Mouse (Mus musculus) myocyte (in vitro differentiated cells): ENCODE results near the gene Dnajb11. TPM values are rescaled to one million over a fixed set of nuclear protein-coding genes. Genes with fewer than 3 reads are reported as not detected.

ENCODE experiments used
- H3K27me3 ChIP-seq: one replicate; pipeline ENCODE4 v1.6.1; 2011; ENCODE audit not compliant: control insufficient read depth, insufficient read depth, insufficient read length
- H3K36me3 ChIP-seq: one replicate; pipeline ENCODE4 v1.6.1; 2011; ENCODE audit not compliant: control insufficient read depth, insufficient read depth
- H3K4me2 ChIP-seq: one replicate; pipeline ENCODE4 v1.6.1; 2011; ENCODE audit warnings: low read depth, control low read depth
- H3K4me3 ChIP-seq: one replicate; pipeline ENCODE4 v1.5.1; 2011; ENCODE audit warnings: mild to moderate bottlenecking, control low read depth, moderate library complexity
- H3K79me2 ChIP-seq: one replicate; pipeline ENCODE4 v1.6.1; 2011; ENCODE audit not compliant: control insufficient read depth, insufficient read depth
- H3ac ChIP-seq: one replicate; pipeline ENCODE4 v1.6.1; 2011; ENCODE audit not compliant: control insufficient read depth, insufficient read length
- CEBPB ChIP-seq: IDR thresholded peaks from 2 replicates; pipeline ENCODE4 v1.6.1; 2011; ENCODE audit warnings: mild to moderate bottlenecking, moderate library complexity; ENCODE audit not compliant: poor library complexity, insufficient read depth, severe bottlenecking
- E2F4 ChIP-seq: IDR thresholded peaks from one replicate; pipeline ENCODE4 v1.6.1; 2011; ENCODE audit warnings: mild to moderate bottlenecking, control low read depth, moderate library complexity; ENCODE audit not compliant: insufficient read depth
- MAX ChIP-seq: IDR thresholded peaks from one replicate; pipeline ENCODE4 v1.6.1; 2011; ENCODE audit warnings: low read depth, mild to moderate bottlenecking, control low read depth
- MYOD1 ChIP-seq, 3 experiments: IDR thresholded peaks; one replicate each; pipeline ENCODE4 v1.6.1; 2011; ENCODE audit warnings: control low read depth in 2 of 3, low read depth in 2 of 3, mild to moderate bottlenecking in 2 of 3, moderate library complexity in 1 of 3; ENCODE audit not compliant: insufficient read length in 2 of 3, control insufficient read depth in 1 of 3
- MYOG ChIP-seq, 3 experiments: IDR thresholded peaks; one replicate each; pipeline ENCODE4 v1.6.1; 2011; ENCODE audit warnings: control low read depth in 2 of 3, low read depth in 2 of 3, mild to moderate bottlenecking in 2 of 3; ENCODE audit not compliant: insufficient read length in 2 of 3, control insufficient read depth in 1 of 3, insufficient read depth in 1 of 3
- POLR2A ChIP-seq: IDR thresholded peaks from one replicate; pipeline ENCODE4 v1.6.1; 2011; ENCODE audit warnings: low read depth, mild to moderate bottlenecking, control low read depth, moderate library complexity; ENCODE audit not compliant: insufficient read length
- POLR2AphosphoS2 ChIP-seq: IDR thresholded peaks from one replicate; pipeline ENCODE4 v1.6.1; 2011; ENCODE audit warnings: low read depth, control low read depth; ENCODE audit not compliant: insufficient read length
- REST ChIP-seq: IDR thresholded peaks from one replicate; pipeline ENCODE4 v1.6.1; 2011; ENCODE audit warnings: mild to moderate bottlenecking, control low read depth, moderate library complexity; ENCODE audit not compliant: insufficient read depth, insufficient read length
- SRF ChIP-seq: IDR thresholded peaks from one replicate; pipeline ENCODE4 v1.6.1; 2011; ENCODE audit warnings: low read depth; ENCODE audit not compliant: control insufficient read depth, insufficient read length
- TCF12 ChIP-seq: IDR thresholded peaks from one replicate; pipeline ENCODE4 v1.6.1; 2011; ENCODE audit warnings: mild to moderate bottlenecking, control low read depth; ENCODE audit not compliant: poor library complexity, insufficient read depth, severe bottlenecking
- TCF3 ChIP-seq: IDR thresholded peaks from one replicate; pipeline ENCODE4 v1.6.1; 2011; ENCODE audit warnings: low read depth, control low read depth; ENCODE audit not compliant: insufficient read length
- USF1 ChIP-seq: IDR thresholded peaks from one replicate; pipeline ENCODE4 v1.6.1; 2011; ENCODE audit warnings: low read depth, mild to moderate bottlenecking, control low read depth, moderate library complexity
- polyA plus RNA-seq: library from polyadenylated mRNA; unstranded; fragments of >200 nt; fragmentation: generic; extraction: Trizol; gene quantifications from one replicate; pipeline ENCODE4 v1.2.1, GENCODE M21; 2012; ENCODE audit warnings: missing spikeins

Gene Dnajb11
- polyA plus RNA-seq, 1 experiment, result 77.1 TPM

- TF ChIP-seq POLR2A (no peak), CEBPB (no peak), MAX (no peak), POLR2AphosphoS2 (no peak), REST (no peak), SRF (no peak), MYOD1 (IDR thresholded peaks at IDR 0.05; ENCODE audit: control insufficient read depth in 1 of 3, insufficient read length in 2 of 3, low read depth in 2 of 3) (no peak), TCF12 (no peak), MYOG (IDR thresholded peaks at IDR 0.05; ENCODE audit: control insufficient read depth in 1 of 3, insufficient read depth in 1 of 3, insufficient read length in 2 of 3, low read depth in 2 of 3) (no peak), E2F4 (no peak), USF1 (no peak)
- Histone ChIP-seq H3K4me3 (no peak overlapping the region), H3K36me3 (no peaks in the 10 kb centered on the region), H3K4me2 (no peak overlapping the region), H3K79me2 (no peaks in the 10 kb centered on the region), H3ac (no peak overlapping the region), H3K27me3 (no peaks in the 10 kb centered on the region)
Observed at GRCm38 (mm10) chr16:22914276-22914675, 56.6 kb downstream of the Dnajb11 start.

DNA sequence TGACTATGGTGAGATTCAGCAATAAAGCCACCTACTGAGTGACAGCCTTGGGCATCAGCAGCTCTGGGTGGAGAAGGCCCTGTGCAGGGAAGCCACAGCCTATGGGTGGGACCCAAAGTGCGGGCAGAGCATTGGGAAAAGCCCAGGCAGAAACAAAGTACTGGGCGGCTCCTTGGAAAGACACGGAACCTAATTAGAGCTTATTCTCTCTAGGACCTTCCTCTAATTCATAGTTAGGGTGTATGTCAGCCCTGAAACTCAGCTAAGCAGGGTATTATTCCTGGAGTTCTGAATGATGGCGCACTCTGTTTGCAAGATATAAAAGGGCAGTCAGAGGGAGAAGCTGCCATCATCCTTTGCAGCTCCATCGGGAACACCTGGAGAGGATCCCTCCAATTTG, 60.4 kb downstream of the Dnajb11 start, which contains the start of gene Fetub:
Gene Fetub, plus strand, starts transcription at position 301 of the 400 bp plus-strand sequence.
- H3K4me3 ChIP-seq, result no peak within 1 kb of the TSS
- no peaks in the 10 kb centered on the region for H3K36me3 ChIP-seq
- no peak within 1 kb of the TSS for H3ac ChIP-seq
- TF ChIP-seq REST (no peak), MYOD1 (IDR thresholded peaks at IDR 0.05; ENCODE audit: control insufficient read depth in 1 of 3, insufficient read length in 2 of 3, low read depth in 2 of 3) (no peak), MAX (no peak), POLR2AphosphoS2 (no peak), CEBPB (no peak), MYOG (IDR thresholded peaks at IDR 0.05; ENCODE audit: control insufficient read depth in 1 of 3, insufficient read depth in 1 of 3, insufficient read length in 2 of 3, low read depth in 2 of 3) (no peak), POLR2A (no peak), TCF3 (no peak), SRF (no peak), E2F4 (no peak), USF1 (no peak)
- no peak within 1 kb of the TSS for H3K4me2 ChIP-seq
- H3K27me3 ChIP-seq, result no peaks in the 10 kb centered on the region
- H3K79me2 ChIP-seq, result no peaks in the 10 kb centered on the region

DNA sequence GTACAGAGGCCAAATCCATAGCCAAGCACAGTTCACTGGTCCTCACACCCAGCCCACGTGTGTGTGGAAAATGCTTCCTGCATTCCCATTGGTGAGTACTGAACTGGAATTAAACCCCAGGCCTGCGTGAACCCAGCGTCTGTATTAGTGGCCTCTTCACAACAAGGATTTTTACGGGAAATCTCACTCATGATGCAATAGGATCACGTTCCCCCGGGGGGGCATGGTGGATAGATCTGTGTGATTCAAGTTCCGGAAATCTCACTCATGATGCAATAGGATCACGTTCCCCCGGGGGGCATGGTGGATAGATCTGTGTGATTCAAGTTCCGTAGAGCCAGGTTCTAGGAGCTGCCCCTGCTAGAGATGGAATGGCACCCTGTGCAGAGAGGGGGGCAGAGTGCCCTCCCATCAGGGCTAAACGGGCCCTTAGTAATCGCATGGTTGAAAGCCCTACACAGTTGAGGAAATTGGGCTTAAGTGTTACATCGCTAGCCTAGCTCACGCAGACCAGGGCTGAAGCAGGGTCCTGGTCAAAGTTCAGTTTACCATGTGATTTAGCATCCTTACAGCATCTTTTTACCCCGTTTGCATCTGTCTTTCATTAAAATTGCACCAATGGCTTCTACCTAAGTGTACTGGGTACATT, 61.1 kb downstream of the Dnajb11 start:
- no peaks in the 10 kb centered on the region for H3K36me3 ChIP-seq
- TF ChIP-seq MYOG (IDR thresholded peaks at IDR 0.05; ENCODE audit: control insufficient read depth in 1 of 3, insufficient read depth in 1 of 3, insufficient read length in 2 of 3, low read depth in 2 of 3) (no peak), REST (no peak), CEBPB (peak; percentile 65; the same call in 1 of the 2 replicates)
- H3K4me3 ChIP-seq, result no peak overlapping the region
- no peaks in the 10 kb centered on the region for H3K27me3 ChIP-seq
- H3K4me2 ChIP-seq, result no peak overlapping the region
- no peak overlapping the region for H3ac ChIP-seq
- H3K79me2 ChIP-seq, result no peaks in the 10 kb centered on the region

GRCm38 (mm10) chr16:22919971-22920854, 62.6 kb downstream of the Dnajb11 start:
- no peaks in the 10 kb centered on the region for H3K27me3 ChIP-seq

GRCm38 (mm10) chr16:22921761-22922160, 64.1 kb downstream of the Dnajb11 start:
- Histone ChIP-seq H3ac (no peak overlapping the region), H3K27me3 (no peaks in the 10 kb centered on the region), H3K36me3 (no peaks in the 10 kb centered on the region), H3K79me2 (no peaks in the 10 kb centered on the region), H3K4me2 (no peak overlapping the region), H3K4me3 (no peak overlapping the region)
- TF ChIP-seq REST, result no peak

More at GRCm38 (mm10) chr16:22919971-22920854, 62.6 kb downstream of the Dnajb11 start:
- no peak overlapping the region for H3K4me3 ChIP-seq
- TF ChIP-seq TCF12 (no peak), E2F4 (no peak), REST (no peak), USF1 (no peak)
- no peaks in the 10 kb centered on the region for H3K36me3 ChIP-seq
- peak overlapping the region; percentile 87 for H3K4me2 ChIP-seq
- H3K79me2 ChIP-seq, result no peaks in the 10 kb centered on the region
- no peak overlapping the region for H3ac ChIP-seq
